Mouse (Mus musculus) heart, embryonic 15.5 days (tissue): ENCODE measurements around the gene Scube2. TPM values are rescaled to one million over a fixed set of nuclear protein-coding genes. Genes with fewer than 3 reads are reported as not detected.

Experiments used
- ATAC-seq: fragments of 200-750 bp; cut with Nextera tagmentation; replicated peaks from 2 replicates; pipeline ENCODE4 v1.8.0; 2017; ENCODE audit warnings: low read depth, moderate TSS enrichment; ENCODE audit not compliant: insufficient number of reproducible peaks, insufficient read depth, low FRiP score
- H3K27ac ChIP-seq: fragments of 300-500 bp; sonication (generic); 2 replicates; pipeline ENCODE4 v1.5.1; 2015; ENCODE audit warnings: mild to moderate bottlenecking, inconsistent platforms
- H3K27me3 ChIP-seq: fragments of 300-500 bp; sonication (generic); 2 replicates; pipeline ENCODE4 v1.6.1; 2015; ENCODE audit warnings: inconsistent platforms
- H3K36me3 ChIP-seq: fragments of 300-500 bp; sonication (generic); 2 replicates; pipeline ENCODE4 v1.6.1; 2015; ENCODE audit warnings: mild to moderate bottlenecking, inconsistent platforms
- H3K4me1 ChIP-seq: fragments of 300-500 bp; sonication (generic); replicated peaks from 2 replicates; pipeline ENCODE4 v1.6.1; 2015; ENCODE audit warnings: inconsistent platforms
- H3K4me2 ChIP-seq: fragments of 300-500 bp; sonication (generic); 2 replicates; pipeline ENCODE4 v1.6.1; 2015; ENCODE audit warnings: inconsistent platforms, mild to moderate bottlenecking, moderate library complexity
- H3K4me3 ChIP-seq: fragments of 300-500 bp; sonication (generic); 2 replicates; pipeline ENCODE4 v1.5.1; 2015; ENCODE audit warnings: mild to moderate bottlenecking, inconsistent platforms
- H3K9ac ChIP-seq: fragments of 300-500 bp; sonication (generic); 2 replicates; pipeline ENCODE4 v1.6.1; 2015; ENCODE audit warnings: mild to moderate bottlenecking, inconsistent platforms
- H3K9me3 ChIP-seq: fragments of 300-500 bp; sonication (generic); replicated peaks from 2 replicates; pipeline ENCODE4 v1.6.1; 2016; ENCODE audit warnings: inconsistent platforms
- WGBS: fragments of 180-500 bp; shearing (Covaris S2); methylation state at CpG from one replicate; pipeline ENCODE4 v1.1.7; 2015; ENCODE audit warnings: mixed read lengths; 5-methylcytosine and 5-hydroxymethylcytosine counted together
- polyA plus RNA-seq: library from polyadenylated mRNA; unstranded; fragments of >200 nt; fragmentation: Nextera tagmentation; extraction: Ambion mirVana; gene quantifications from 2 replicates; pipeline ENCODE4 v1.2.1, GENCODE M21; 2015

Gene Scube2
- polyA plus RNA-seq, 1 experiment from 2014 or later = 9.8 TPM

- H3K36me3 ChIP-seq = no peaks in the 10 kb centered on the region; the same call in 1 of the 2 replicates
- ATAC-seq = no peak
- no peak overlapping the region for H3K4me3 ChIP-seq
- H3K27ac ChIP-seq = no peak overlapping the region
- H3K9ac ChIP-seq = no peak overlapping the region
- 84% methylated on average over 7 of the region's 7 CpGs for WGBS
- H3K4me2 ChIP-seq = no peak overlapping the region
- no peaks in the 10 kb centered on the region for H3K27me3 ChIP-seq
- no peaks in the 10 kb centered on the region for H3K9me3 ChIP-seq
- peaks cover 40% of the 10 kb centered on the region for H3K4me1 ChIP-seq
These were observed 13.5 kb downstream of the Scube2 start for GRCm38 (mm10) chr7:109852017-109852416.

GRCm38 (mm10) chr7:109850531-109850930 lies 14.9 kb downstream of the Scube2 start:
- WGBS = 66% methylated on average over 3 of the region's 3 CpGs
- no peaks in the 10 kb centered on the region for H3K36me3 ChIP-seq
- no peak overlapping the region for H3K27ac ChIP-seq
- no peaks in the 10 kb centered on the region for H3K27me3 ChIP-seq
- H3K9me3 ChIP-seq = no peaks in the 10 kb centered on the region
- H3K4me2 ChIP-seq = no peak overlapping the region
- no peak for ATAC-seq
- H3K4me3 ChIP-seq = no peak overlapping the region
- H3K4me1 ChIP-seq = peaks cover 40% of the 10 kb centered on the region
- H3K9ac ChIP-seq = no peak overlapping the region

- Histone ChIP-seq H3K4me3 (no peak overlapping the region), H3K4me2 (no peak overlapping the region), H3K36me3 (no peaks in the 10 kb centered on the region), H3K27me3 (no peaks in the 10 kb centered on the region), H3K9me3 (no peaks in the 10 kb centered on the region), H3K4me1 (peaks cover 39% of the 10 kb centered on the region), H3K27ac (peak overlapping the region; percentile 73), H3K9ac (peak overlapping the region; percentile 33; the same call in 1 of the 2 replicates)
- 65% methylated on average over 8 of the region's 8 CpGs for WGBS
- ATAC-seq = no peak
These were observed 15.6 kb downstream of the Scube2 start for GRCm38 (mm10) chr7:109849750-109850434.

DNA sequence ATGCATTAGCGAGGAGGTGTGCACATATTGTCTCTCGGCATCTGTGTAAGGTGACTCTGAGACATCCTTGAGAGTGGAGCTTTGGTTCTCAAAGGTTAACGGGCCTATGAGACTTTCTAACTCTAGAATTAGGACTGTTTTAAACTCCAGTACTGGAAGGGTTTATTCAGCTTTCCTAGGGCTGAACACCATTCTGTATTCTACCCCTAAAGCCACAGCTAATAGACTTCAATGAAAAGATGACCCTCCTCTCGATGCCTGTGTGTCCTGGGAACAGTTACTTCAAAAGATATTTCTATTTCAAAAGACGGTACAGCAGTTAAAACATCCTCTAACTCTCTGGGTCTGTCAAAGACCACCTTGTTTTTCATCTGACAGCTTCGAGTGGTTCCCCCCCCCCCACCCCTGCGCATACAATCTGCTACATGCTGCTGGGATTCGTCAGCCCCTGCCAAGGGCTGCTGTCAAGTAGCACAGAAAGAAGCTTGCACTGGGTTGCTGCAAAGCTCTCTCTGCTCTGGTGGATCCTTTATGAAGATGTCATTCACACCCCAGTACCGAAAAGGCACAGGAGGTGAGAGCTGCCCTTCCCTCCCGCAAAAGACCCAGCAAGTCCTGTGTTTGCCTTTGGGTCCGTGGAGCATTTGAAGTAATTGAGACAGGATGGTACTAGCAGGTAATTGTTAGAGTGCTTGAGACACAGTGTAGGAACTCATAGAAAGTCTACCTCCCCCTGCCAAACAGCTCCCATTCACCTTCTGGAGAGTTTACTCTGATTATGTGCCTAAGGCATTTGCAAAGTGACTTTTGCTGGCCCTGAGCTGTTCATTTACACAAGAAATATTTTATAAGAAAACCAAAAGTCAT lies 16.4 kb downstream of the Scube2 start:
- H3K4me1 ChIP-seq = peaks cover 32% of the 10 kb centered on the region
- peak overlapping the region; percentile 18; the same call in 1 of the 2 replicates for H3K4me2 ChIP-seq
- H3K27ac ChIP-seq = peak overlapping the region; percentile 73
- H3K9ac ChIP-seq = no peak overlapping the region
- H3K36me3 ChIP-seq = no peaks in the 10 kb centered on the region
- H3K27me3 ChIP-seq = no peaks in the 10 kb centered on the region
- no peak overlapping the region for H3K4me3 ChIP-seq
- H3K9me3 ChIP-seq = no peaks in the 10 kb centered on the region
- WGBS = 29% methylated on average over 11 of the region's 11 CpGs
- peak; percentile 51; the same call in 1 of the 2 replicates for ATAC-seq

GRCm38 (mm10) chr7:109844100-109844499 lies 21.4 kb downstream of the Scube2 start:
- H3K4me1 ChIP-seq = peaks cover 27% of the 10 kb centered on the region
- no peak for ATAC-seq

DNA sequence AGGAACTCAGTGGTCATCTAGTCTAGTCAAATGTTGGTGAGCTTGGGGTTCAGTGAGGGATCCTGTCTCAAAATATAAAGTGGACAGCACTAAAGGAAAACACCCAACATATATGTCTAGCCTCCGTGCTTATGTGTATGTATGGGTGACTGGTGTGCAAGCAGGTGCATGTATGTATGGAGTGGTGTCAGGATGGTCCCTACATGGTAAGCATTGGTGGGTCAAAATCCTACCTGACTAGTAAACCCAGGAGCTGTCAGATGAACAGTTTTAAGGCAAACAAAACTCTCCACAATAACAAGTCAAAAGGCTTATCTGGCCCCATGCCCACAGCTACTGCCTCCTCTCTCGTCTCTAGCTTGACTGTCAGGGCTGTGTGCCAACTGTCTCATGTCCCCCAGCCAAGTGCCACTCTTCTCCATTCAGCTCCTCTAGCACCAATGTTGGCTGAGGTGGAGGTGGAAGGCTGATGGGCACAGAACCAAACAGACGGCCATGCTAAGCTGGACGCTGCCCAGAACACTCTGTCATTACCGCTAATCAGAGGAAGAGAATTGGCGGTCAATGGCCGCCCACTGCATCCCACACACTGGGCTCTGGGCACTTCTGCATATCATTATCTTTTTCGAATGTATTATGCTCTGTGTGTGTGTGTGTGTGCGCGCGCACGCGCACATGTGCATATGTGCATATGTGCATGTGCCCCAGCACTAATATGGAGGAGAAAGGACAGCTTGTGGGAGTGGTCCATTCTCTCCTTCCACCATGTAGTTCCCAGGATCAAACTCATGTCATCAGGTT lies 23.7 kb downstream of the Scube2 start:
- peak overlapping the region; percentile 67 for H3K27ac ChIP-seq
- WGBS = 62% methylated on average over 13 of the region's 13 CpGs

More at GRCm38 (mm10) chr7:109844100-109844499, 21.4 kb downstream of the Scube2 start:
- H3K4me2 ChIP-seq = no peak overlapping the region
- H3K9ac ChIP-seq = no peak overlapping the region
- no peak overlapping the region for H3K4me3 ChIP-seq
- H3K27me3 ChIP-seq = no peaks in the 10 kb centered on the region
- H3K27ac ChIP-seq = no peak overlapping the region
- WGBS = 84% methylated on average over 6 of the region's 6 CpGs
- no peaks in the 10 kb centered on the region for H3K9me3 ChIP-seq
- no peaks in the 10 kb centered on the region for H3K36me3 ChIP-seq

DNA sequence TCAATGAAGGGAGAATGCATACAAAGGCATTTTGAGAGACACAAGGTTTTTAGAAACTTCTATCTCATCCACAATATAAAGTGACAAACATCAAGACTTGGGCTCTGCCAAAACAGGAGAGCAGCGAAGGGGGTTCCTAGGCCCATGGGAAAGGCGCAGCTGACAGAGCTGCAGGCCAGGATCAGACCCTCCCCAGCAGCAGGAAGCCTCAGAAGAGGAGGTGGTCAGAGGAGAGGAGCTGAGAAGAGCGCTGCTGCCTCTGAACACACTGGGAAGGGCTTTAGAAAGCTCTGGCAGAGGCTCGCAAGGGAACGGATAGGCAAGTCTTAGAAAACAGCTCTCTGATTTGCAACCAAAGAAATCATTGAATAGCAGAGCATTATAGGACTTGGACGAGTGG lies 24.4 kb downstream of the Scube2 start:
- no peak for ATAC-seq
- 69% methylated on average over 6 of the region's 6 CpGs for WGBS
- H3K9ac ChIP-seq = no peak overlapping the region
- H3K27me3 ChIP-seq = no peaks in the 10 kb centered on the region
- no peaks in the 10 kb centered on the region for H3K36me3 ChIP-seq
- peak overlapping the region; percentile 37; the same call in 1 of the 2 replicates for H3K27ac ChIP-seq
- no peaks in the 10 kb centered on the region for H3K9me3 ChIP-seq
- H3K4me2 ChIP-seq = no peak overlapping the region
- no peak overlapping the region for H3K4me3 ChIP-seq
- H3K4me1 ChIP-seq = peaks cover 46% of the 10 kb centered on the region

More for the DNA sequence above, 23.7 kb downstream of the Scube2 start:
- Histone ChIP-seq H3K9ac (no peak overlapping the region), H3K4me3 (no peak overlapping the region), H3K27me3 (no peaks in the 10 kb centered on the region), H3K36me3 (no peaks in the 10 kb centered on the region), H3K4me2 (no peak overlapping the region), H3K4me1 (peaks cover 40% of the 10 kb centered on the region), H3K9me3 (no peaks in the 10 kb centered on the region)
- peak; percentile 88 for ATAC-seq

DNA sequence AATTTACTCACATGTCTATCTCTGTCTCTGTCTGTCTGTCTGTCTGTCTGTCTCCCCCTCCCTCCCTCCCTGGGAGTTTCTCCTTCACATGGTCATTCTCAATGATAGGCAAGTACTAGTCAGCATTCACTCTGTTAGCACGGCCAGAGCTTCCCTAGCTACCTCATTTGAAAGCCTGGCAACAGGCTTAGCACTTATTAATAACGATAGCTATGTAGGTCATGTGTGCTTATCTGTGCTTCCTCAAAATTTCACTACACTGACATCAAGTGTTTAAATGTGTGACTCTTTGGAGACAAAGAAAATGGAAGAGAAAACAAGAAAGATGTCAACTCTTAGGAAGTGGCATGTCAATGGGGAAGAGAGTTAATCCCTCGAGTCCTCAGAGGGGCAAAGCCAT lies 26.9 kb downstream of the Scube2 start:
- WGBS = 27% methylated on average over 3 of the region's 3 CpGs
- Histone ChIP-seq H3K9ac (no peak overlapping the region), H3K27me3 (no peaks in the 10 kb centered on the region), H3K36me3 (no peaks in the 10 kb centered on the region), H3K27ac (0 out of 2 replicates have a peak overlapping the region, but pooled peaks have one; percentile 14), H3K4me2 (no peak overlapping the region), H3K4me1 (peaks cover 53% of the 10 kb centered on the region), H3K4me3 (no peak overlapping the region), H3K9me3 (no peaks in the 10 kb centered on the region)
- ATAC-seq = no peak

GRCm38 (mm10) chr7:109837651-109838050 lies 27.8 kb downstream of the Scube2 start:
- no peak for ATAC-seq
- Histone ChIP-seq H3K4me2 (no peak overlapping the region), H3K27me3 (no peaks in the 10 kb centered on the region), H3K9me3 (no peaks in the 10 kb centered on the region), H3K4me3 (no peak overlapping the region), H3K4me1 (peaks cover 49% of the 10 kb centered on the region), H3K27ac (no peak overlapping the region), H3K9ac (no peak overlapping the region), H3K36me3 (no peaks in the 10 kb centered on the region)
- WGBS = 85% methylated on average over 6 of the region's 6 CpGs

DNA sequence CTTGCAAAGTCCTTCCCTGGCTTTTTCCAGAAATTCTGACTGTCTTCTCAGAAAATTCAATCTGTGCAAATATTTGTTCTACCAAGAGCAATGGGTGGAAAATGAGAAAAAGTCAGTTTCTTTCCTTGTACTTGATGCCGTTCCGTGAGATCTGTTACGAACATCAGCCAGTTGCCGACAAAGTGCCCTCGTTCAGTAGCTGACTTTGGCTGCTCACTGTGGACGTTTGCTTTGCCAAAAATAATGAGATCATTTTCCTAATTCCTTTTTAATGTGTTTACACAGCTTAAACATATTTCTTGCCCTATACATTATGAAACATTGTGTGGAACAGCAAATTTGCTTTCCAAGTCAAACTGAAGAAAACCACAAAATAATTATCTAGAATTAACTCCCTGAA lies 30.6 kb downstream of the Scube2 start:
- ATAC-seq = no peak
- 49% methylated on average over 6 of the region's 6 CpGs for WGBS
- H3K4me3 ChIP-seq = no peak overlapping the region
- H3K27me3 ChIP-seq = no peaks in the 10 kb centered on the region
- H3K27ac ChIP-seq = no peak overlapping the region
- H3K9ac ChIP-seq = no peak overlapping the region
- H3K9me3 ChIP-seq = no peaks in the 10 kb centered on the region
- no peak overlapping the region for H3K4me2 ChIP-seq
- H3K36me3 ChIP-seq = no peaks in the 10 kb centered on the region
- H3K4me1 ChIP-seq = peaks cover 37% of the 10 kb centered on the region

DNA sequence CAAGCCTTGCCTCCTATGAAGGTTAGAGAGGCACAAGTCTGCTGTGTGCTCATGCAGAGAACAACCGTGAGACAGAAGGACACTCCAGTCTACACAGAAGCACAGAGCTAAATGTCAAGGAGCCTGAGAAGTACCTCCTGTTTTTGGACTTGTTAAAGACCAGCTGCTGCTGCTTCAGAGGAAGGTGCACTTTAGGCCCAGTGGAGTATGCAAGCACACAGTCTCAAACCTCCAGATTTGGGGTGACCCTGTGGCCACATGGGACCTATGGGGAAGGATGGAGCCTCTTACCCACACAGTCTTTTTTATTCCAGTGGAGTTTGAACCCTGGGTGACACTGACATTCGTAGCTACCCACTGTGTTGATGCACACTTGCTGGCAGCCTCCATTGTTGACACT lies 34.1 kb downstream of the Scube2 start:
- no peaks in the 10 kb centered on the region for H3K27me3 ChIP-seq
- 75% methylated on average over 2 of the region's 2 CpGs for WGBS

More for the DNA sequence above, 34.1 kb downstream of the Scube2 start:
- H3K9me3 ChIP-seq = no peaks in the 10 kb centered on the region
- no peak overlapping the region for H3K4me2 ChIP-seq
- no peaks in the 10 kb centered on the region for H3K36me3 ChIP-seq
- H3K9ac ChIP-seq = no peak overlapping the region
- H3K4me1 ChIP-seq = peaks cover 13% of the 10 kb centered on the region
- no peak for ATAC-seq
- H3K27ac ChIP-seq = no peak overlapping the region
- no peak overlapping the region for H3K4me3 ChIP-seq
